Mouse (Mus musculus) erythroblast, embryonic 14.5 days (primary cell): ENCODE measurements around the gene Klrb1c.
"Not testable (repeated sequence)": the region's sequence is repeated elsewhere in the genome, so short reads cannot be mapped to it uniquely, and the experiment has no call there.

Experiments
- GATA1 ChIP-seq: IDR thresholded peaks from 2 replicates; pipeline ENCODE4 v1.6.1; 2012; ENCODE audit warnings: low read length, inconsistent platforms, mixed read lengths
- TAL1 ChIP-seq: IDR thresholded peaks from 3 replicates; pipeline ENCODE4 v1.6.1; 2012; ENCODE audit warnings: low read length, inconsistent platforms, mixed read lengths

DNA sequence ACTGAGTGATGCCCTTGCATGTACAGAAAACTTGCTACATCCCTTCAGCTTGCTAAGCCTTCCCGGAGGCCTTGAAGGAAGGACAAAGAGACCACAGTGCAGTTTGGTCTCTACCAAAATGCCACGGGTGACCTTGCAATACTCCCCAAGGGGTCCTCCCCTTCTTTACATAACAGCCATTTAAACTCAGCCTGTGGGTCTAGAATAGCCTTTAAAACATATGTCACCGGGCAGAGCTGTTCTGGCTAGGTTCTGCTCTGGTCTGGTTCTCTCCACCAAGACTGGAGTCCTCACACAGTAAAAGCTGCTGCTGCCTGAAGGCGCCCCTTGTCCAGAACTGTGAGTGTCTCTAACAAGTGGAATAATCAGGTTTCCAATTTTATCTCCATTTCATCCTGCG, 11.7 kb upstream of the Klrb1c start:
- TF ChIP-seq TAL1, GATA1: not testable (repeated sequence)
